Mouse (Mus musculus) cortical plate, adult 2 months (tissue): ENCODE data around the gene Sertad3. TPM values are rescaled to one million over a fixed set of nuclear protein-coding genes. Genes with fewer than 3 reads are reported as not detected.

Experiments
- H3K27ac ChIP-seq: fragments of 200-500 bp; 2 replicates; pipeline ENCODE4 v1.5.1; 2012; ENCODE audit warnings: low read length, control low read depth, inconsistent platforms; ENCODE audit not compliant: insufficient read depth
- H3K4me1 ChIP-seq: fragments of 200-500 bp; 2 replicates; pipeline ENCODE4 v1.6.1; 2011; ENCODE audit warnings: low read length; ENCODE audit not compliant: control insufficient read depth, insufficient read depth
- H3K4me3 ChIP-seq: fragments of 200-500 bp; 2 replicates; pipeline ENCODE4 v1.5.1; 2011; ENCODE audit warnings: mild to moderate bottlenecking, low read length, control low read depth; ENCODE audit not compliant: insufficient read depth
- CTCF ChIP-seq: fragments of 200-500 bp; IDR thresholded peaks from 2 replicates; pipeline ENCODE4 v1.5.1; 2011; ENCODE audit warnings: mild to moderate bottlenecking, control low read depth, low read length; ENCODE audit not compliant: insufficient read depth; ENCODE audit errors: extremely low read depth
- POLR2A ChIP-seq: fragments of 200-500 bp; IDR thresholded peaks from 2 replicates; pipeline ENCODE4 v1.6.1; 2011; ENCODE audit warnings: mild to moderate bottlenecking, low read length, control low read depth; ENCODE audit not compliant: insufficient read depth; ENCODE audit errors: extremely low read depth
- polyA plus RNA-seq: library from polyadenylated mRNA; depleted of rRNA; stranded (reverse); fragments of >200 nt; gene quantifications from 2 replicates; pipeline ENCODE4 v1.2.3, GENCODE M21; 2012

Gene Sertad3
- polyA plus RNA-seq, 1 experiment: 3.8 TPM

- H3K4me1 ChIP-seq: peaks cover 1% of the 10 kb centered on the region; the same call in 1 of the 2 replicates
- H3K4me3 ChIP-seq: peak overlapping the region; percentile 86
- peak overlapping the region; percentile 4; the same call in 1 of the 2 replicates for H3K27ac ChIP-seq
- TF ChIP-seq CTCF: no peak
- TF ChIP-seq POLR2A: peak; percentile 25; the same call in 1 of the 2 replicates
Measured at GRCm38 (mm10) chr7:27446521-27447418, 26.8 kb upstream of the Sertad3 start.

DNA sequence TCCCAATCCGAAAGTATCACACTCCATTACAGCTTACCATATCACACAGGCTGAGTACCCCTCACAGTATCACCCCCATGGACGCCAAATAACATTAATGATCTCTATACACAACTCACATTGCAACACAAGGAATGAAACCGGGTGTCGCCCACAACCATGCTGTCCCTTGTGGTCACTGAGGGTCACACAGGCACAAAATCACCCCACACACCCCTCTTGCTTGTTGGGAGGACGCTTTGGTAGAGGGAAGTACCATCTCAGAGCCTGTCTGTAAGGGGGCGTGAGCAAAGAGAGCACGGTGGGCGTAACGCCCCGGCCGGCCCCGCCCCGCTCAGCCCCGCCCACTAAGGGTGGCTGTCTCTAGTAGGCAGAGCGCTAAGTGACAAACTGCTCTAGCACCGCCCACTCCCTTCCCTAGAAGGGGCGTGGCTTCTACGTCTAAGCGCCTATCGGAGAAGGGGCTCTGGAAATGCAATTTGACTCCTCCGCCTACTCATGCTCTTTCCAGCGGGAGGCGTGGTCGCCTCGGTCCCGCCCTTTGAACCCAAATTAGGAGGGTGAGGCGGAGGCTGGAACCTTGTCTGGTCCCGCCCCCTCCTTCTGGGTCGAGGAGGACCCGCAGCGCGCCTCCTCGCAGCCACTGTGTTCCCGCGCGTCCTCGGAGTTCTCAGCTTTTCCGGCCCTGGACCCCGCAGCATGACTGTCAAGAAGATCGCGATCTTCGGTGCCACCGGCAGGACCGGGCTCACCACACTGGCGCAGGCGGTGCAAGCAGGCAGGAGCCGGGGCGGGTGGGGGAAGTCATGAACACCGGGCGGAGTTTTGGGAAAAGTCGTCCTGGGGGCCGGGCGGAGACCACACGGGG lies 25.9 kb upstream of the Sertad3 start, which contains the start of the genes Sptbn4 and Blvrb:
Gene Sptbn4 (minus strand): TSS at position 268 of the 868 bp plus-strand sequence.
Gene Blvrb (plus strand): TSS at position 560 of the 868 bp plus-strand sequence.
- H3K4me3 ChIP-seq: peak within 1 kb of the TSS; percentile 86
- 0 out of 2 replicates have a peak within 1 kb of the TSS, but pooled peaks have one; percentile 4 for H3K27ac ChIP-seq
- 0 out of 2 replicates have a peak, but pooled peaks have one; percentile 46 for TF ChIP-seq POLR2A
- TF ChIP-seq CTCF: 0 out of 2 replicates have a peak, but pooled peaks have one; percentile 0
- peaks cover 1% of the 10 kb centered on the region; the same call in 1 of the 2 replicates for H3K4me1 ChIP-seq

DNA sequence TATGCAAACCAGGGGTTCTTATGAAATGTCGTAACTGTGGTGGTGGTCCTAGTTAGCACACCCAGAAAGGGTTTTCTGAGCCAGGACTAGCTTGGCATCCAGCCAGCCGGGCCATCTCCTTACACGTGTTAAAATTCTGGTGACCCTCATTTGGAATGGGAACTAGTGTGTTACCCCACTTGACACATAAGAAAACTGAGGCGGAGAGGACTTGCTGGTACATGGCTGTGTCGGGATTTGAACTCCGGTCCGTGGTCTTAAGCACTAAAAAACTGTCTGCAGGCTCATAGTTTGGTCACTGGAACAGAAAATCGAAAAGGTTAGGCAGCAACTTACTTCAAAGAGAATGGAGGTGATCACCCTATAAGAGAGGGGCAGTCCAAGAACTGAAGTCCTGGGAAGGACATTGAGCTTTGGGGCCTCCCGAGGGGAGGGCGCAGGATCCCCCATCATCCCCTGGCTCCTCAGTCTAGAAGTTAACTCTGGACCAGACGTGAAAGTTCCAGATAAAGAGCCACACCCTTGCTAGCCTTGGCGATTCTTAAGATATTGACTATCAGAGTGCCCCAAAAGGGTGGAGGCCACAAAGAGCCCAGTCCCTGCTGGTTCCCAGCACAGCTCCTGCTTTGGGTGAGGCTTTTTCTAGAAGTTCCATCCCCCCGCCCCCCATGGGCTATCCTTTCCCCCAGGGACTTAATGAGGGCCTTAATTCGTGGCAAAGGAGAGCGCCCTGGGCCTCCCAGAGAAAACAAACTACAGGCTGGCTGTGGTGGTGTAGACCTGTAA lies 25.0 kb upstream of the Sertad3 start:
- Histone ChIP-seq H3K27ac (no peak overlapping the region), H3K4me3 (peak overlapping the region; percentile 86), H3K4me1 (peaks cover 1% of the 10 kb centered on the region; the same call in 1 of the 2 replicates)
- TF ChIP-seq POLR2A (no peak), CTCF (no peak)

- TF ChIP-seq CTCF (peak; percentile 52), POLR2A (no peak)
- peaks cover 1% of the 10 kb centered on the region; the same call in 1 of the 2 replicates for H3K4me1 ChIP-seq
Measured at GRCm38 (mm10) chr7:27449256-27449862, 24.2 kb upstream of the Sertad3 start.

DNA sequence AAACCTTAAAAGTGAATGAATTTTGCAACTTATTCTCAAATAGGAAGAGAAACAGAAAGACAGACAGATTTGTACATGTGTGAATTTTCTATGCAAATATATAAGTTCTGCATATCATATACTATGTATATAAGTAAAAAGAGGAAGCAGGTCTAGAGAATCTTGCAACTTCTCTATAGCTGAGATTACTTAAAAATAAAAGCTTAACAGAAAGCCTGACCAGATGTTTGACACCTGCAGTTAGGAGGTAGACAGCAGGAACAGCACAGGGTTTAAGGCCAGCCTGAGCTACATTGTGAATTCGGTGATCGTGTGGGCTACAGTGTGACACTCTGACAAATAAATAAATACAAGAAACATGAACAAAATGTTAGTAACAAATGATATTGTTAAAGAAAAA lies 22.2 kb upstream of the Sertad3 start:
- H3K4me1 ChIP-seq: peaks cover 1% of the 10 kb centered on the region; the same call in 1 of the 2 replicates
- no peak overlapping the region for H3K4me3 ChIP-seq
- TF ChIP-seq POLR2A: no peak
- no peak overlapping the region for H3K27ac ChIP-seq

More at GRCm38 (mm10) chr7:27449256-27449862, 24.2 kb upstream of the Sertad3 start:
- Histone ChIP-seq H3K4me3 (no peak overlapping the region), H3K27ac (no peak overlapping the region)

DNA sequence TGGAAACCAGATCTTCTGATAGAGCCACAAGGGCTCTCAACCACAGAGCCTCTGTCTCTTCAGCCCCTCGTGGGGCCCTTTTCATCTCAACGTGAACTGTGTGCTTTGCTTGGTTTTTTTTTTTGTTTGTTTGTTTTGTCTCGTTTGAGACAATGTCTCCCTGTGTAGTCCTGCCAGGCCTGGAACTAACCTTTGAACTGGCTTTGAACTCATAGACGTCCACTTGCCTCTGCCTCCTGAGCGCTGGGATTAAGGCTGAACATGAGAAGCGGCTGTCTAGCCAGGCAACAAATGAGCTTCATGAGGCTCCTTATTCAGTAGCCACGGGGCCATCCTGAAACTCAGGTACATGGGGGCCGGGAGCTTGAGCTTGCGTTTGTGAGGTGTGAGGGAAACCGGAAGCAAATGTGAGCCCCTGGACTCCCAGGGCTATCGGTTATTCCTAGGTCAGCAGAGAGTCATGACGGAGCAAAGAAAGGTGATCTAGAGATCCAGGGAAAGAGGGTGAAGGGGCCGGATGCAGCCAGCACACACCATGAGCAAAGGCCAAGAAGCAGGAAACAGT lies 21.3 kb upstream of the Sertad3 start:
- H3K27ac ChIP-seq: no peak overlapping the region
- TF ChIP-seq CTCF (no peak), POLR2A (no peak)
- H3K4me1 ChIP-seq: no peaks in the 10 kb centered on the region
- H3K4me3 ChIP-seq: no peak overlapping the region

- Histone ChIP-seq H3K27ac (no peak overlapping the region), H3K4me3 (no peak overlapping the region), H3K4me1 (no peaks in the 10 kb centered on the region)
- no peak for TF ChIP-seq CTCF
- TF ChIP-seq POLR2A: no peak
Measured at GRCm38 (mm10) chr7:27454461-27455121, 19.0 kb upstream of the Sertad3 start.

DNA sequence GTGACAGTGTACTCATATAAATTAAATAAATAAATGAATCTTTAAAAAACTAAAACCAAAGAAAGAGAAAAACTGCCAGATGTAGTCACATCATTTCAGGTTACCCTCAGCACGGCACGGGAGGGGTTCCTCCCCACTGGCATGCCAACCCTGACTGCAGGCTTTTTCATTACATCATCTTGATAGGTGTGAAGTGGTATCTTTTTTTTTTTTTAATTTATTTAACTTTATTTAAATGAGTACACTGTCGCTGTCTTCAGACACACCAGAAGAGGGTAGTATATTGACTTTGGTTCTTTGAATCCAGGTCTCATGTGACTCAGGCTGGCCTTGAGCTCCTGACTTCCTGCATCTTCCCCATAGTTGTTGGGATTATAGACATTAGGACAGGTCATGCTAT lies 18.3 kb upstream of the Sertad3 start:
- Histone ChIP-seq H3K4me3 (no peak overlapping the region), H3K27ac (no peak overlapping the region), H3K4me1 (no peaks in the 10 kb centered on the region)
- TF ChIP-seq CTCF (no peak), POLR2A (no peak)
